Mouse (Mus musculus): ENCODE measurements around the gene Trappc13.

DNA sequence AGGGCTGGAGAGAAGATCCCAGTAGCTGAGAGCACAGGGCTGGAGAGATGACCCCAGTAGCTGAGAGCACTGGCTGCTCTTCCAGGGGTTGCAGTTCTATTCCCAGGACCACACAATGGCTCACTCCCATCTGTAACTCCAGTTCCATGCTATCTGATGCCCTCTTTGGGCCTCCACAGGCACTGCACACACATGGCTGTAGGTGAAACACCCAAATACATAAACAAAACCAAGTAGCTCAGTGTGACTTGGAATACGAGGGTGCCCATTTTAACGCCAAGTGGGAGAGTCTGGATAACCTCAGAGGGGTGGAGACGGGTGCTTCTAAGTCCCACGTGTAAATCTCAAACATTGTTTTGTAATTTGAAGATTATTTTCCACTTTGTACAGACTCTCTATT lies 77.9 kb downstream of the Trappc13 start:
- TF ChIP-seq POLR2A (IDR thresholded peaks at IDR 0.05; ENCODE audit: insufficient read depth, low read depth, low read length) (no peak), CTCF (IDR thresholded peaks at IDR 0.05) (no peak), EP300 (IDR thresholded peaks at IDR 0.05; ENCODE audit: insufficient read depth, low read depth, low read length) (no peak)
